In genomic region chr2:33444862-33445261, GRCm38 (mm10) we compare ENCODE assay signal across 13 mouse cellular contexts. TPM values are rescaled to one million over a fixed set of nuclear protein-coding genes. Genes with fewer than 3 reads are reported as not detected.
DNase-seq lines count a peak whose midpoint lies in the region; ATAC-seq and TF ChIP-seq lines count a peak whose summit lies in the region.
"Had no signal": no experiment of that assay in that cellular context is flagged by ENCODE, and none has a peak within 500 bp of the region (broad histone marks: within the 10 kb centered on the region; RNA-seq: fewer than 3 reads in every experiment).

No protein-coding gene starts in this region.

- no peak overlapping the region for H3K9ac ChIP-seq in heart, embryonic 15.5 days
- no peak overlapping the region for H3K9ac ChIP-seq in lung, embryonic 16.5 days (ENCODE audit: low read length)
- H3K9ac ChIP-seq in hindbrain, embryonic 16.5 days (ENCODE audit: low read depth, low read length): no peak overlapping the region
- H3K9ac ChIP-seq: stomach, embryonic 15.5 days had no signal

- no peak for DNase-seq in heart, postnatal 10 days
- DNase-seq in lung, adult 2 months: no peak
- peak; percentile 57 for DNase-seq in ZHBTc4 (ENCODE audit: low read depth, low spot score)
- no peak for DNase-seq in cerebellum, adult 11 months
- DNase-seq: retina, postnatal 1 day had no signal

- peak overlapping the region; percentile 63 for H3K27ac ChIP-seq in heart, embryonic 15.5 days
- peak overlapping the region; percentile 44 for H3K27ac ChIP-seq in lung, embryonic 16.5 days (ENCODE audit: low read length)
- H3K27ac ChIP-seq in hindbrain, embryonic 16.5 days (ENCODE audit: low read depth, low read length): no peak overlapping the region
- H3K27ac ChIP-seq: macrophage; midbrain, embryonic 10.5 days had no signal

- no peak for ATAC-seq in heart, embryonic 15.5 days (replicated peaks; ENCODE audit: insufficient number of reproducible peaks, insufficient read depth, low FRiP score, low read depth)
- no peak for ATAC-seq in lung, embryonic 16.5 days (ENCODE audit: low read depth)
- no peak for ATAC-seq in hindbrain, embryonic 16.5 days
- ATAC-seq: forebrain, embryonic 14.5 days had no signal

- H3K4me3 ChIP-seq in heart, embryonic 15.5 days: no peak overlapping the region
- no peak overlapping the region for H3K4me3 ChIP-seq in lung, embryonic 16.5 days (ENCODE audit: low read length)
- no peak overlapping the region for H3K4me3 ChIP-seq in lung, adult 2 months (replicated peaks; ENCODE audit: extremely low read depth, low read depth, low read length)
- H3K4me3 ChIP-seq in hindbrain, embryonic 16.5 days (ENCODE audit: low read length): no peak overlapping the region
- H3K4me3 ChIP-seq: midbrain, embryonic 10.5 days; stomach, embryonic 15.5 days had no signal

- H3K4me2 ChIP-seq in heart, embryonic 15.5 days: no peak overlapping the region
- H3K4me2 ChIP-seq in lung, embryonic 16.5 days (ENCODE audit: low read depth, low read length): no peak overlapping the region
- H3K4me2 ChIP-seq in hindbrain, embryonic 16.5 days (ENCODE audit: low read length): no peak overlapping the region
- H3K4me2 ChIP-seq: liver, embryonic 11.5 days; stomach, embryonic 15.5 days had no signal

- no peak for TF ChIP-seq CTCF in lung, adult 2 months (IDR thresholded peaks at IDR 0.05; ENCODE audit: insufficient read depth, low read length)

- no peaks in the 10 kb centered on the region for H3K27me3 ChIP-seq in heart, embryonic 15.5 days
- no peaks in the 10 kb centered on the region for H3K27me3 ChIP-seq in lung, embryonic 16.5 days (ENCODE audit: control insufficient read depth, insufficient read depth, low read depth, low read length)
- no peaks in the 10 kb centered on the region for H3K27me3 ChIP-seq in hindbrain, embryonic 16.5 days (replicated peaks; ENCODE audit: control insufficient read depth, insufficient read depth, low read length)
- H3K27me3 ChIP-seq: stomach, embryonic 15.5 days had no signal

- peaks cover 5% of the 10 kb centered on the region; the same call in 1 of the 2 replicates for H3K36me3 ChIP-seq in heart, embryonic 15.5 days
- H3K36me3 ChIP-seq in lung, embryonic 16.5 days (ENCODE audit: control insufficient read depth, insufficient read depth, low read length): peaks cover 5% of the 10 kb centered on the region; the same call in 1 of the 2 replicates
- H3K36me3 ChIP-seq in hindbrain, embryonic 16.5 days (ENCODE audit: control insufficient read depth, insufficient read depth, low read length): 0 out of 2 replicates have a peak, but pooled peaks cover 4% of the 10 kb centered on the region
- H3K36me3 ChIP-seq: stomach, embryonic 15.5 days had no signal

- H3K4me1 ChIP-seq in heart, embryonic 15.5 days (replicated peaks): peaks cover 14% of the 10 kb centered on the region
- H3K4me1 ChIP-seq in lung, embryonic 16.5 days (replicated peaks; ENCODE audit: control insufficient read depth, insufficient read depth, low read length): peaks cover 13% of the 10 kb centered on the region
- no peaks in the 10 kb centered on the region for H3K4me1 ChIP-seq in lung, adult 2 months (ENCODE audit: control insufficient read depth, insufficient read depth, low read length)
- peaks cover 9% of the 10 kb centered on the region for H3K4me1 ChIP-seq in hindbrain, embryonic 16.5 days (ENCODE audit: control insufficient read depth, insufficient read depth, low read depth, low read length)

- no peaks in the 10 kb centered on the region for H3K9me3 ChIP-seq in heart, embryonic 15.5 days (replicated peaks)
- no peaks in the 10 kb centered on the region for H3K9me3 ChIP-seq in lung, embryonic 16.5 days (ENCODE audit: control insufficient read depth, low read length)
- no peaks in the 10 kb centered on the region for H3K9me3 ChIP-seq in hindbrain, embryonic 16.5 days (ENCODE audit: control insufficient read depth, low read length)
- H3K9me3 ChIP-seq: midbrain, embryonic 10.5 days; stomach, embryonic 15.5 days had no signal

- intact Hi-C loops in heart, postnatal 10 days (cut with DNase I): no loop called here

- TF ChIP-seq POLR2A in lung, adult 2 months (IDR thresholded peaks at IDR 0.05; ENCODE audit: borderline replicate concordance, extremely low read depth, low read depth, low read length): no peak

RNA-seq across cellular contexts. Expression of gene Zbtb34, which starts 13.7 kb away (rescaled TPM):
- 3.3 and 4.3 TPM in 2 replicates for polyA plus RNA-seq in heart, embryonic 15.5 days (2015; fragmentation: Nextera tagmentation; extraction: Ambion mirVana)
- 10 to 100 TPM; 20.6 to 21.5 TPM for total RNA-seq in heart, postnatal 10 days (2021)
- 8.0 and 9.3 TPM in 2 replicates for polyA plus RNA-seq in lung, embryonic 16.5 days (2015; fragmentation: Nextera tagmentation; extraction: Ambion mirVana)
- polyA plus RNA-seq in lung, adult 2 months (2012; rRNA removed): 13.4 and 16.4 TPM in 2 replicates
- polyA plus RNA-seq in hindbrain, embryonic 16.5 days (2015; fragmentation: Nextera tagmentation; extraction: Ambion mirVana): 5.3 and 7.8 TPM in 2 replicates

RNA-seq across cellular contexts. Expression of gene Zbtb43, which starts 23.5 kb away (rescaled TPM):
- 12.5 and 12.8 TPM in 2 replicates for polyA plus RNA-seq in heart, embryonic 15.5 days (2015; fragmentation: Nextera tagmentation; extraction: Ambion mirVana)
- total RNA-seq in heart, postnatal 10 days (2021): 10 to 100 TPM; 20.1 to 20.5 TPM
- 17.8 TPM in 2 replicates for polyA plus RNA-seq in lung, embryonic 16.5 days (2015; fragmentation: Nextera tagmentation; extraction: Ambion mirVana)
- 6.8 and 9.9 TPM in 2 replicates for polyA plus RNA-seq in lung, adult 2 months (2012; rRNA removed)
- polyA plus RNA-seq in hindbrain, embryonic 16.5 days (2015; fragmentation: Nextera tagmentation; extraction: Ambion mirVana): 20.7 and 21.7 TPM in 2 replicates
